Mouse (Mus musculus) layer of hippocampus, postnatal 14 days (tissue): Measurements from ENCODE around the gene Ccdc148. TPM values are rescaled to one million over a fixed set of nuclear protein-coding genes. Genes with fewer than 3 reads are reported as not detected.

ENCODE experiments used
- DNase-seq, 2 experiments: peaks; one replicate each; pipeline ENCODE4 v3.0.0; 2021 to 2022; ENCODE audit warnings: low spot score in 2 of 2, mixed read lengths in 1 of 2
- total RNA-seq, 2 experiments: library from RNA; stranded (reverse); gene quantifications; 2 replicates each; pipeline ENCODE4 v1.2.3; 2021

Ccdc148 gene
- total RNA-seq, 2 experiments from 2014 or later, result 10.0 to 10.1 TPM

- peak in 1 of 2 experiments; percentile 24 for DNase-seq
Measured at GRCm38 (mm10) chr2:58787360-58787759, 373.1 kb downstream of the Ccdc148 start.

- no peak for DNase-seq
Measured at GRCm38 (mm10) chr2:58786681-58787080, 373.8 kb downstream of the Ccdc148 start.

GRCm38 (mm10) chr2:58786177-58786576 is 374.3 kb downstream of the Ccdc148 start:
- DNase-seq, result no peak

GRCm38 (mm10) chr2:58783526-58783925 is 377.0 kb downstream of the Ccdc148 start:
- peak in 1 of 2 experiments; percentile 61 for DNase-seq

- DNase-seq, result no peak
Measured at GRCm38 (mm10) chr2:58778986-58779495, 381.4 kb downstream of the Ccdc148 start.

- no peak for DNase-seq
Measured at GRCm38 (mm10) chr2:58773833-58774232, 386.6 kb downstream of the Ccdc148 start.

Other genes with a start within 250 kb of the Ccdc148 start
- 100 to 1,000 TPM; 267 to 275 TPM for gene Pkp4, start 167 bp upstream of the Ccdc148 start, total RNA-seq